Mouse (Mus musculus) right cerebral cortex, adult 2 months (tissue): ENCODE results near the gene Hist1h4b.

Experiments
- DNase-seq, 2 experiments: peaks; one replicate each; pipeline ENCODE4 v3.0.0; 2021 to 2022; ENCODE audit warnings: low spot score in 2 of 2

Gene Hist1h4b

GRCm38 (mm10) chr13:23799405-23799804, 42.6 kb downstream of the Hist1h4b start:
- DNase-seq: no peak

GRCm38 (mm10) chr13:23804532-23804931, 47.7 kb downstream of the Hist1h4b start:
- no peak for DNase-seq

GRCm38 (mm10) chr13:23806422-23807052, 49.7 kb downstream of the Hist1h4b start, which contains the start of gene Slc17a2:
Gene Slc17a2 (plus strand): TSS chr13:23806993.
- no peak for DNase-seq
